Mouse (Mus musculus): ENCODE results near the gene Clcn2. TPM values are rescaled to one million over a fixed set of nuclear protein-coding genes. Genes with fewer than 3 reads are reported as not detected.

Clcn2 gene
- total RNA-seq, 2 experiments from 2014 or later: 1.2 to 1.6 TPM

DNA sequence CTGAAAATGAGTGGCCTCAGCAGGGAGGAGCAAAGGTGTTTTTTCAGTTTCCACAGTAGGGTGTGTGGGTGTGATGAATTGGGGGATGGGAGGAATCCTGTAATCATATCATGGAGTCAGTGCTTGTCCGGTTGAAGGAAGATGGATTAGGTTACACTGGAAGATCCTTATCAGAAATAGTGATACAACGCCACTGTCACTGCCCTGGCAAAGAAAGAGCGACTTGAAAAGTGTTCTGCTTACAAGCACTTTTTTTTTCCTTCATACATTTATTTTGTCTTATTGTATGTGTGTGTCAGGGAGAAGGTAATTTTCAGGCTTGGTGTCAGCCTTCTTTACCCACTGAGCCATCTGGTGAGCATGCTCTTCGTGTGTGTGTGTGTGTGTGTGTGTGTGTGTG is 5.2 kb upstream of the Clcn2 start:
- no peak for DNase-seq

DNA sequence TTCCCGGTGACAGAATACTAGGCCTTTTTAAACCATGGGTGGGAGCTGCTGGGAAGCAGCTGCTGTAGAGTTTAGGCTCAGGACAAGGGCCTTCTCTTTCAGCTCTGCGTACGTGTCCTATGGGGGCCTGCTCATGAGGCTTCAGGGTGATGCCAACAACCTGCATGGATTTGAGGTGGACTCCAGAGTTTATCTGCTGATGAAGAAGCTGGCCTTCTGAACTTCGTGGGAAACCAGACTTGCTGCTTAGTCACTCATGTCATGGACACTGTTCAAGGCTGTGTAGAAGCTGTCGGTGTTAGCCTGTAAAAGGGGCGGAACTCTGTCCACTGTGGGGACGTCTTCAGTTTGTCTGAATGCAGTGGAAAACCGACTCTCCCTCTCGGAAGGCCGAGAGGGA is 4.3 kb upstream of the Clcn2 start:
- DNase-seq: no peak

DNA sequence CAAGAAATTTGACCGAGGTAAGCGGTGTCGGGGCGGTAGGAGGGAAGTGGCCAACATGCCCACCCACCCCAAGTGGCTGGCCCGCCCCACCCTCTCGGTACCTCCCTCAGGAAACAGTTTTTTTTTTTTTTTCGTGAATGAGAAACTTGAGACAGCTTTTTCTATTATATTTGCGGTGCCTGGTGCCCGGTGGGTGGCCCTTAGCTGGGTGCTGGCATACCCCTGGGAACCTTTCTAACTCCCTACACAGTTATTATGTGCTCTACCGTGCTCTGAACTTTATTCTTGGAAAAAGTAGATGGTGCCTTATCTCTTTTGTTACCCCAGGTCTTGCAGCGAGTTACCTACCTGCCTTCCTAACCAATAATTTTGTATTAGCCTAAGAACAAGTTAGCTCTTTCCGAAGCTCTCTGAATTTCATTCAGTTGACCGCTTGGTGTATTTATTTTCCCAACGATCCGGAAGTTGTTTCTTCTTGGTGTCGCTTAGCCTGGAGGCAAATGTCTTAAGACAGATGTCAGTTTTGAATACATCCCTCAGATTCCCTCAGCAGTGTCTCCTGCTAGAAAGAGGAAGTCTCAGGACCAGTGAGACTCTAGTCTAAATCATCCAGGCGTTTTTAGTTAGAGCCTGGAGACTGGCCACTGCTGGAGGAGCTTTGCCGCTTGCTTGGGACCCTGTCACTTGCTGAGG is 578 bp upstream of the Clcn2 start:
- DNase-seq: peak in 1 of 2 experiments; percentile 25

DNA sequence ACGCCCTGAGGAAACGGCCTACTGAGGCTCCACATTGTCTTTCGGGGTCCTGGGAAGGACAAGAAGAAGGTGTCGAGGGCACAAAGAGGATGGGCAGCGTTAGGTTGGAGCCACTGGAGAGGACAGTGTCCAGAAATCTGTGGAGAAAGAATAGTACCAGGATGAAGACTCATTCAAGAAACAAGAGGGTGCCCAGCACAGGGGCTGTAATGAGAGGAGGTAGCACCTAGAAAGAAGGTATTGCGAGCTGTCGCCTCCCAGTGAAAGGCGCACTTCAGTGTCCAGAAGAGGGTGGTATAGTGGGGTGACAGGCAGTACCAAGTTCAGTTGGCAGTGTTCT is 735 bp downstream of the Clcn2 start:
- no peak for DNase-seq

DNA sequence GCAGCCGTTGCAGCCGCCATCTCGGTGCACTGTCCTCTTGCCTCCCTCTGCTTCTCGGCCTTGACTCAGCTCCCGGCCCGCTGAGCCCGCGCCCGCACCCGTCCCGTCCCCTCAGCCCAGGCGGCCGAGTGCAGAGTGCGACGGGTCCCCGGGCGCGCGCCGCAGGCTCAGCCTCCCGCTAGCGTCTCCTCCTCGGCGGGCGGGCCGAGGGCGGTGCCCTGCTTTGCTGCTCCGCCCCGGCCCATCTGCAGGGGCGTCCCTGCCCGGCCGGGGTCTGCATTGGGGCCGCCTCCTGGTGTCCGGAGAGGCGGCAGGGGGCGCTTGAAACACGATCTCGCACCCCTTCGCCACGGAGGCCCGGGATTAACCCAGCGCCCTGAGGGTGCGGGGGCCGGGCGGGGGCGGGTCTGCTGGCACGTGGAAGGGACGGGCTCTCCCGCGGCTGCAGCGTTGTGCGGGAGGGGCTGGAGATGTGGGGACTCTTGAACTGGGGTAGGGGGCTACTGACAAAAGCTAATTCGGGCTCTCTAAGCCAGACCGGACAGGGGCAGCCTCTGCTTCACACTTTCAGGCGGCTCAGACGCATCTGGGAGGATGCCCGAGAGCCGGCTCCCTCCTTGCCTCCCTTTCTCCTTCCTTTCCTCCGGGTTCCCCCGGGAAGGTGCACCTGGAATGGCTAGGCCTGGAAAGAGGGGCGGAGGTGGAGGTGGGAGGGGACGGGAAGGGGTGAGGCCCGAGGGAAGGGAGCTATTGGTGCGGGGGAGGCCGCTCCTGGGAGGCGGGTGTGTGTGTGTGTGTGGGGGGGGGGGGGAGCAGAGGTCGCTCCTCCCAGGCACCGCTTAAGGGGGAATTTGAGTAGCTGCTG is 1.3 kb downstream of the Clcn2 start:
- DNase-seq: peak; percentile 82 to 83

DNA sequence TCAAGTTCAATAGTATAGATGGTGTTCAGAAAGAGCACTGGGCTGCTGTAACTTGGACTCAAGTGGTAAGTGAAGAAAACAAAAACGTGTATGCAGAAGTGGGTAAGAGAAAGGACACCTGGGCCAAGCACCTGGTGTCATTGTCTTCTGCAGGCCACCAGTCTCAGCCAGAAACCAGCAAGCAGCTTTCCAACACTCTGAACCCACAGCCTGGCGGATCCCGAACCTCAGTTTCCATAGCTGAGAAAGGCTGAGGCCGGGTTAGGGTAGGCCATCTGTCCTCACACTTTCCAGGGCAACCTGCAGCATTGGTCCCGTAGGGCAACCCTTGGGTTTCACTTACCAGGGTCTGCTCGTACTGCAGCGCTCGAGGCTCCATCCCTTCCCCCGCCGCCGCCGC is 2.0 kb downstream of the Clcn2 start:
- no peak for DNase-seq

DNA sequence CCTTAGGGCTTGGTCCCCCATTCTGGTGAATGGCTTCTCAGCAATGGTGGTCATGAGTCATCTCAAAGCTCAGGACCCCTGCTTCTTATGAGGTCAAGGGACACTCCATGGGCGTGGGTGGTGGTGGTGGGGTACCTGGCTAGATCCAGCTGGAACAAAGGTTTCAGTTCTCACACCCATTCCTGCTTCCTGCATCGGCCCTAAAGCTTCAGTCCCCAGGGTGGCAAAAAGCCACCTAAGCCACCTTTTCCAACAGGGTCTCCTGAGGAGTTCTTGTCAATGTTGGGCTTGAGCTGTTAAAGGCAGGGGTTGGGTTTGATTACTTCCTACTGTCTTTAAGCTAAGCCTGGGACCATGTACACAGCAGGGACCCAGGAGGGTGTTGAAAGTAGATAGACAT is 2.4 kb downstream of the Clcn2 start:
- DNase-seq: no peak

DNA sequence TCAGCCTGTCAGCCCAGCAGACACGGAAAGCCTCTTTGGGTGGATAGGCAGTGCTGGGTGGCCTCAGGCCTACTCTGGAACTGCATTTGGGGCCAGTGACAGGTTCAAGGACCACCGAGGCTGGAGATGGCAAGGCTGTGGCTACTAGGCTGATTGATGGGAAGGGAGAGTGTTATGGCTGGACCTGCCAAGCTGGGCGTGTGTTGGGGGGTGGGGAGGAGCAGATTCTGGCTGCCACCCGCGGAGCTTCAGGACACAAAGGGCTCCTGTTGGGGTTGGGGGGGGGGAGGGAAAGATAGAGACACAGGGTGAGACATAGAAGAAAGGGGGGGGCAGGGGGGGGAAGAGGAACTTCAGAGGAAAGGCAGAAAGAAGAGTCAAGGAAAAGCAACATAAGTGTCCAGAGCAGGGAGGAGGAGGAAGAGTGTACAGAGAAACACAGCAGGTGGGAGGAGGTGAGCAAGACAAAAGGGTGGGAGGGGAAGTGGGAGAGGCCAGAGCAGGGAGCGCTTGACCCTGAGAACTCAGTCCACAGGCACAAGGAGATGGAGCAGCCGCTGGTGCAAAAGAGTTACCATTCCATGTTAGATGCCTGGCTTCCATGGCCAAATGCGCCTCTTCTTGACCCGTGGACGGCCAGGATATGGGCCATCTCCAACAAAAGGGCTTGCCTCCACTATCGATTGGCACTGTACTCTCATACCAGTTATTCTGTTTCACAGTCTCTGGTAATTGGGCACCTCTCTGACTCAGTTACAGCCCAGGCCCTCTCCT is 3.1 kb downstream of the Clcn2 start:
- DNase-seq: no peak

DNA sequence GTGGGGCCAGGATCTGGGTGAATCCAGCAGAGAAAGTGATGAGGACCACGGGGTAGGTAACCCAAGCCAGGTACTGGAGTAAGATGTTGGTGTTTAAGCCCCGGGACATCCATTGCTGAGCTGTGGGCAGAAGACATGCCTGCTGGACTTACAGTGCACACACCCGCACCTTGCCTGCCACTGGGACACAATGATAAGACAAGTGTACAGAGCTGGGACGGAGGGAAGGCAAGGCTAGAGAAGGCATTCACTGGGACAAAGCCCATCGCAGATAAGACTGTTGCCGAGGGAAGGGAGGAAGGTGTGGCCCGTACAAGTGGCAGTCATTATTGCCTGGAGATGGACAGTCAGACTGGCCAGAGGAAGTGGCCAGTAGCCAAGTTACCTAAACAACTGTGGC is 4.7 kb downstream of the Clcn2 start:
- no peak for DNase-seq

DNA sequence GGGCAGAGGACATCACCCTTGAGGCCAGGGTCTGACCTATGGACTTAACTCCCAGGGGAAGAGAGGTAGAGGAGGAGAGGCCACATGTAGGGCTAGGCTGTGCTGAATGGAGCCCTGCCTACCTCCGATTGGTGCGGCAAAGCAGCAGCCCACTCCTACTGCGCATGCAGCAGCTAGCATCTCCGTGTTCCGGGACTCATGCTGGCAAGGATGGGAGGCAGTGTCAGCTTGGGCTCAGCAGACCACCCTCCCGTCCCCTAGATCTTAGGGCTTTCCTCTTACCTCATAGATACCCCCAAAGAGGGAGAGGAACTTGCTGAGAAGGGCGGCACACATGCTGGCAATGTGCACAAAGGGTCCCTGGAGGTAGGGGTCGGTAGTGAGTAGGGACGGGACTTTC is 5.4 kb downstream of the Clcn2 start:
- no peak for DNase-seq

DNA sequence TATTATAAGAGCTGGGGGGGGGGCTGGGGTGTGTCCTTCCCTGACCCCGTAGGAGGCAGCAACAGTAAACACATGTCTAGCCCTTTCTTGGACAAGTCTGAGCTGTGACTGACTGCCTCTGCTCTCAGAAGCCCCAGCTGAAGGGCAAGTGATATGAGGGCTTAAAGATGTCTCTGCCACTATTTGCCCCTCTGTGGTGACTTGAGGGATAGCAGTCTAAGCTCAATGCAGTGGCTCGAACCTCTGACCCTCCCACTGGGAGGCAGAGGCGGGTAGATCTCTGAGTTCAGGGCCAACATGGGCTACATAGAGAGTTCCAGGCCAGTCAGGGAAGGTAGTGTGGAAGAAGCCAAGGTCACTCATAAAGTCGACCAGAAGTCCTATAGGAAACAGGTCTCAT is 6.7 kb downstream of the Clcn2 start:
- no peak for DNase-seq

DNA sequence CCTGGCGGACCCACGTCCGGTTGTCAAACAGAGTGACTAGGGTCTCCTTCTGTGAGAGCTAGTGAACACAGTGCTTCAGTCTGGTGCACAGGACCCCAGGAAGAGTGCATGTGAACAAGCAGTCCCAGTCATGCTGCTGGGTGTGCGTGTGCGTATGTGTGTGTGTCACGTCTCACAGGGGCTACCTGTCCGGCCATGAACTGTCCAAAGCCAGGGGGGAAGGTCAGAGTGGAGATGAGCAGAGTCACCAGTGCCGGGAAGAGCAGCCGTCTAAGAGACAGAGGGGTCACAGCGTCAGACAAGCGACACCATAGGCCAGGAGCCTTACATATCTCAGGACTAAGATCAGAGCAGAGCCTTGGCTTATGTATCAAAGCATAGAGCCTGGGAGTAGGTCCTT is 7.2 kb downstream of the Clcn2 start:
- DNase-seq: no peak

DNA sequence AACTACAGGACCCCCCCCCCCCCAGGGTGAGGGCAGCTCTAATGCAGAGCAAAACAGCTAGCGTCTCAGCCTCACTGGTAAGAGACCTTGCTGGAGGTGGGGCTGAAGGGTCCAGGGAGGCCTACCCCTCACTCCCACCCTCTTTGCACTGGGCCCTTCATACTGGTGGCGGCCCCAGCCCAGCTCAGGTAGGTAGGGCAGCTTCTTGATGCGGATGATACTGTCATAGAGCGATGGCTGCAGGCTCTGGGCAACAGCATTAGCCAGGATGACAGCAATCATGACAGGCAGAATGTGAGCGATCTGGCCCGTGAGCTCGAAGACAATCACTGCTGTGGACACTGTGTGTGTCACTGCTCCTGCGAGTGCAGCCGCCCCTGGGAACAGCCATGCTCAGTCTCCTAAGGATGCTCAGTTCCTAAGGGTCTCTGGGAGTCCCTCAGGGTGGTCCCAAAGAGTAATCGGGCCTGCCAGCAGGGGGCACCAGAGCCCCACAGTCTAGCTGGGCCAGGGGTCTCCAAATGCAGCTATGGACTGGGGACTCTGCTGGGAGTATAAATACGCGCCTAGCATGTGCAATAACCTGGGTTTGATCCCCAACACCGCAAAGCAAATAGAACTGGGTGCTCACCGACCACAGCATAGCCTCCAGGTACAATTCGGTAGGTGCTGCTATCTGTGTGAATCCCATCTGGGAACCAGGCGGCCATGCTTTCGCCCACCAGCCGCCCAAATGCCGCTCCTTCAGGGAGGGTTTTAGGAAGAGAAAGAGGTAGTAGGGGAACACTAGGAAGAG is 8.4 kb downstream of the Clcn2 start:
- DNase-seq: peak in 1 of 2 experiments; percentile 51

DNA sequence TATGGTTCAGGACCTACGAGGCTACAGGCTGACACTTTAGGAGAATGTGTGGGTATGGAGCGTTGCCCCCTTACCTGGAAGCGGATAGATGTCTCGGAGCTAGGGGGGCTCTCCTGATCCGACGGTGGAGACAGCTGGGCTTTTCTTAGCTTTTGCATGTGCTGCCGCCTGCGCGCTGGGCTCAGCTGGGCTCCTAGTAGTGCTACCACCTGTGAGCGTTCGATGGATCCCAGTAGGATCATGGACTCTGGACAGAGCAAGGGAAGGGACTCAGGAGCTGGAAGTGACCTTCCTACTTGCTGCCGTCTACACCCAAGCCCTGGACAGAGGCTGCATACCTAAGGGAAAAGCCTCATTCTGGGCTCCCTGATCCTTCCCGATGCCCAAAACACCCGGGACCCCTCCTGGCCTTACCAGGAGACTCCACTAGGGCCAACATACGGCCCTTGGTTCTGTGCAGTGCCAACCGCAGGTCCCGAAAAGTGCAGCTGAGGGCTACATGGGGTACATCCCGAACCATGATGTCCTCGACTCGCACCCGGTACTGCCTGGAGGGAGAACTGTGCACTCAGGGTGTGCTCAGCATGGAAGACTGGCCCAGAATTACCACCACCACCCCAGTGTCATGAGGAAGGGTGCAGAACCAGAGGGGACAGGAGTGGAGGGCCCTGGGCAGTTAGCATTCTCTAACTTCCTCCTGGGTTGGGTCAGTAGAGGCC is 9.2 kb downstream of the Clcn2 start:
- no peak for DNase-seq

DNA sequence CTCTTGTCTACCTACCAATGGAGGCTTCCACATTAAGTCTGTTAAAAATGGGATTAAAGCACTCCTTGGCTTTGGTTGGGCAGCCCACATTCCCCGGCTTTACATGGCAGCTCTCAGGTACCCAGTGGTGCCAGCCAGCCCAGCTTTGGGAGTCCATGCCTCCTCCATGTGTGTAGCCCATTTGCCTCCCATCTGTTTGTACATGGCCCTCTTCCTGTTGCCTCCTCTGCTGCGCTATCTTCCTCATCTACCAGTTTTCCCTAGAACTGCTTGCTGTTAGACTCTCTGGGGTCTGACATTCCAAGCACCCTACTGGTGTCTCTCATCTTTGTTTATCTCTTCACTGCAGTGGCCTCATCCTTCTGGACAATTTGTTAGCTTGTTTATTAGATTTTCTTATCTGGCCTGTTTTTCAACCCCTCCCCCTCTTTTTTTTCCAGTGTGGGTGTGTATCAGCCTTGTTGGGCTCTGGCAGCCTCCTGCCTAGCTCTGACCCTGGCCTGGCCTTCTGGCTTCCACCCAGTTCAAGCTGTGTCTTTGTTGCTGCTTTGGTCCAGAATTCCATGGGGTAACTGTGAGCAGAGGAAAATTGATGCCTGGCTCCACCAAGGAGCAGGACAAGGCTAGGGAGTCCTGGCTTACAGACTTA is 11.0 kb downstream of the Clcn2 start:
- DNase-seq: no peak

DNA sequence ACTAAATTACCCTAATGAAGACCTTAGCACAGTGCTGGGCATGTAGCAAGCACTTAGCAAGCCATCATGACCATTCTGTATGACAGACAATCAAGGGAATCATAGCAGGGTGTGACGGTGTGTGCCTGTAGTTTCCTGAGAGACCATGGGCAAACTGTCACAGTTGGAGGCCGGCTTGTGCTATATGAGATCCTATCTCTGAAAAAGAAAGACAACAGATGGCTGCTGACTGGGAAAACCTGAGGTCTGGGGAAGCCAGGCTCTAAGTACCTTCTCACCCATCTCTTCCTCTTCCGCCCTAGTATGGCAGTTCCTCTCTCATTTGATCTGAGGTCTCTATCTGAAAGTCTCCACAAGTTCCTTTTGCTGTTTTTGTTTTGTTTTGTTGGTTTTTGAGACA is 11.8 kb downstream of the Clcn2 start:
- DNase-seq: no peak

DNA sequence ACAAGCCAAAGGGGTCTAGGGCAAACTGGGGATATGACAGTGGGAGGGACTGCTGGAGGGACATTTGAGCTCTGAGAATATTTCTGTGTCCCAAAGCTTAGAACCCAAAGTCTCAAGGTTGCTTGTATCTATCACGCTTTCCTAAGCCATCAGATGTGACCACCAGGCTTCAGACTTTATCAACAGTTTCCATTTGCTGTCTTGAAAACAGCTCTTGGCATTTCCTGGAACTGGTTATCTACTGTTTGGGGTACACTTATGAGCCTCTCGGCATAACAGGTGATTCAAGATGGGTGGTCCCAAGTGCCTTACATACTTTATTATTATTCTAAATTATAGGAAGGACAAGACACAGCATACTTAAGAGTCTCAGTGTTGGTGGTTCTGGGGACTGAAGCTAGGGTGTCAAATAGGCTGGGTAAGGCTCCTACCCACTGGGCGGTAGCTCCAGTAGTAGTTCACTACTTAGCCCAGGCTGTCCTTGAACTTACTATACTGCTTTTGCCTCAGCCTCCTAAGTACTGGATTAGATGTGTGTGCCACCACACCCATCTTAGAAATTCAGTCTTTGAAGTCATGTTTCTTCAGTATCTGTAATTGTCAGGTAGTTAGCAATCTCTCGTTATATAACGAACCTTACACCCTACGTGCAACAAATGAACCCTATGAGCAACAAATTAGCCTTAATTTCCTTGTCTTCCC is 13.7 kb downstream of the Clcn2 start:
- no peak for DNase-seq

DNA sequence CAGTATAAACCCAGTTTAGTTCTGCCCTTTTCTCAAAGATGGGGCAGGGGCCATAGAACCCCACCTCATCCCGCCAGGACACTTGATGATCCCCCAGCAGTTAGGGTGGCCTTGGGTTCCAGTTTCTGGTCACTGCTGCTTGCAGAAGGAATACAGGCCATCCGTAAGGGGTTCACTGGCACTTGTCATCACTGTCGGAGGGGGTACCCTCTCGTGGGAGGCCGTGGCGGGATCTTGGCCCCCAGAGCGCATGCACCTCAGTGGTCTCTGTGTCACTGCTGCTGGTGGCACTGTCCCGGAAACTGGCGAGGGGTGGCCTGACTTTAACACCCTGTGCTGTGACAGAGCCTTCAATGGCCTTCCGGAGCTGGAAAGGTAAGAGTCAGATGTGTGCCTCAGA is 14.5 kb downstream of the Clcn2 start:
- no peak for DNase-seq

DNA sequence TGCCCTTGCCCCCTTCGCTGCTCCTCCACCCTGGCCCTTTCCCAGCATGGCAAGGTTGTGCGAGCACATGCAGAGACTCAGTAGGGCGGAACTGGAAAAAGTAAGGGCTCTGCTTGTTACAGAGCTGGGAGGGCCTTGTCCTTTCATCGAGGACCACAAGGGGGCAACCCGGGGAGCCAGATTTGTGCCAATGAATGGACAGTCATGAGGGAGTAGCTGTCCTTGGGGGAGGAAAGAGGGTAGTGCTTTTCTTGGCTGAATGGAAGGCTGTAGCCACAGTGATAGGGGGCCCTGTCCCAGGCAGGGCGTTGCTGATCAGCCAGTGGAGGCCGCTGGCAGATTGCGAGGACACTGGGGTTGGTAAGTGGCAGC is 15.0 kb downstream of the Clcn2 start:
- peak; percentile 57 to 65 for DNase-seq

DNA sequence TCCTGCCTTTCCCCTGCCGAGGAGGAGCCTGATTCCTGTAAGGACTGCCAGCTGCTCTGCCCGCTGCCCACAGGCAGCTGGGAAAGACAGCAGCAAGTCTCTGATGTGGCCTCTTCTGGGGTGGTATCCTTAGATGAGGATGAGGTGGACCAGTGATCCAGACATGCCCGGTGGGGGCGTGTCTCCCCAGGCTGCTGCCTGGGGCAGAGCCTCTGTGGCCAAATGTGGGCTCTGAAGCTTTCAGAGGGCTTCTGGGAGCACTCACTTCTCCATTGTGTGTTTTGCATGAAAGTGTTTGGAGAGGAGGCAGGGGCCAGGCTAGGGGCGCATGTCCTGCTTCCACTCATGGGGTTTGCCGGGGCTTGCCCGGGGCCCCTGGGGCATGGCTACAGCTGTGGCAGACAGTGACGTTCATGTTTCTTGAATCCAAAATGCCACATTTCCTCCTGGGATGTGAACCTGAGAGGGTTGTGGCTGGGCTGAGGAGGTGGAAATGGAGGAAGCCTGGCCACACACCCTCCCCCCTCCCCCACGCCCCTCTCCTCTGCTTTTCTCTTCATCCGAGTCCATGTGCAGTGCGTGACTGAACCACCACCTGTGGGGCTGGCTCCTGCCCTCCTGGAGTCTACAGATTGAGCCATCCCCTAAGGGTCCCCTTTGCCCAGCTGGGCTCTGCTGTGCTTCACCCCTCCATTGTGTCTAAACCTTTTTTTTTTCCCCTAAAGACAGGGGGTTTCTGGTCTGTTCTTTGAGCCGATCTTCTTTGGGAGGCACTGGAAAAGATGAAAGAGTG is 15.6 kb downstream of the Clcn2 start:
- no peak for DNase-seq
